Mouse (Mus musculus) cerebellum, adult 2 months (tissue): ENCODE measurements around the gene Zfp944. TPM values are rescaled to one million over a fixed set of nuclear protein-coding genes. Genes with fewer than 3 reads are reported as not detected.
"Not testable (repeated sequence)": the region's sequence is repeated elsewhere in the genome, so short reads cannot be mapped to it uniquely, and the experiment has no call there.

Experiments used
- DNase-seq, 2 experiments: peaks; one replicate each; pipeline ENCODE4 v3.0.0; 2021
- H3K27ac ChIP-seq: fragments of 200-500 bp; 2 replicates; pipeline ENCODE4 v1.5.1; 2012; ENCODE audit warnings: low read length, control low read depth, inconsistent platforms; ENCODE audit not compliant: insufficient read depth
- H3K27me3 ChIP-seq: fragments of 200-500 bp; 2 replicates; pipeline ENCODE4 v1.6.1; 2012; ENCODE audit warnings: inconsistent platforms, mild to moderate bottlenecking, low read length, moderate library complexity; ENCODE audit not compliant: control insufficient read depth, insufficient read depth
- H3K4me1 ChIP-seq: fragments of 200-500 bp; 2 replicates; pipeline ENCODE4 v1.6.1; 2011; ENCODE audit warnings: low read length; ENCODE audit not compliant: control insufficient read depth, insufficient read depth
- H3K4me3 ChIP-seq: fragments of 200-500 bp; replicated peaks from 2 replicates; pipeline ENCODE3; 2011; ENCODE audit warnings: mild to moderate bottlenecking, low read depth, low read length, control low read depth; ENCODE audit not compliant: insufficient read depth
- CTCF ChIP-seq: fragments of 200-500 bp; IDR thresholded peaks from 2 replicates; pipeline ENCODE4 v1.5.1; 2011; ENCODE audit warnings: low read depth, mild to moderate bottlenecking, control low read depth, low read length, moderate library complexity, borderline replicate concordance; ENCODE audit not compliant: insufficient read depth
- POLR2A ChIP-seq: fragments of 200-500 bp; IDR thresholded peaks from 2 replicates; pipeline ENCODE4 v1.6.1; 2011; ENCODE audit warnings: low read length, control low read depth, borderline replicate concordance; ENCODE audit not compliant: insufficient read depth
- WGBS: fragments of 180-500 bp; shearing (Covaris S2); methylation state at CpG from one replicate; pipeline ENCODE4 v1.1.7; 2018; 5-methylcytosine and 5-hydroxymethylcytosine counted together
- polyA plus RNA-seq: library from polyadenylated mRNA; depleted of rRNA; stranded (reverse); fragments of >200 nt; gene quantifications from 2 replicates; pipeline ENCODE4 v1.2.3, GENCODE M21; 2012; rRNA removed

Gene Zfp944
- polyA plus RNA-seq, result 8.0 and 8.4 TPM in 2 replicates

GRCm38 (mm10) chr17:22361101-22361781 lies at the start of gene Zfp944, which contains the start of gene Zfp758:
Zfp944 (minus strand) TSS chr17:22361400.
Zfp758 (plus strand) TSS chr17:22361453.
- under 1% methylated on average over 33 of the region's 43 CpGs for WGBS
- Histone ChIP-seq H3K4me3 (peak within 1 kb of the TSS; percentile 66), H3K27ac (peak within 1 kb of the TSS; percentile 64; the same call in 1 of the 2 replicates)
- H3K4me1 ChIP-seq, H3K27me3 ChIP-seq: not testable (repeated sequence)
- DNase-seq, result peak; percentile 56 to 71

GRCm38 (mm10) chr17:22410756-22411155 lies 49.6 kb upstream of the Zfp944 start:
- WGBS, result 72% methylated on average over 2 of the region's 2 CpGs
- DNase-seq, result no peak
- TF ChIP-seq CTCF (peak; percentile 28; the same call in 1 of the 2 replicates), POLR2A (no peak)

GRCm38 (mm10) chr17:22363895-22364294 lies 2.7 kb upstream of the Zfp944 start:
- WGBS, result 94% methylated on average over 3 of the region's 3 CpGs
- DNase-seq, result no peak
- no peaks in the 10 kb centered on the region for H3K27me3 ChIP-seq

More at GRCm38 (mm10) chr17:22410756-22411155, 49.6 kb upstream of the Zfp944 start:
- no peak overlapping the region for H3K4me3 ChIP-seq
- H3K4me1 ChIP-seq, result no peaks in the 10 kb centered on the region
- no peak overlapping the region for H3K27ac ChIP-seq
- H3K27me3 ChIP-seq, result no peaks in the 10 kb centered on the region

GRCm38 (mm10) chr17:22360572-22360971 lies 628 bp downstream of the Zfp944 start:
- 21% methylated on average over 5 of the region's 5 CpGs for WGBS
- no peak overlapping the region for H3K27ac ChIP-seq
- H3K4me1 ChIP-seq, result peaks cover 4% of the 10 kb centered on the region
- no peak for DNase-seq
- H3K27me3 ChIP-seq, result no peaks in the 10 kb centered on the region
- TF ChIP-seq CTCF, result no peak
- no peak for TF ChIP-seq POLR2A
- no peak overlapping the region for H3K4me3 ChIP-seq

More at GRCm38 (mm10) chr17:22363895-22364294, 2.7 kb upstream of the Zfp944 start:
- Histone ChIP-seq H3K4me1 (peaks cover 4% of the 10 kb centered on the region), H3K27ac (no peak overlapping the region), H3K4me3 (no peak overlapping the region)
- TF ChIP-seq POLR2A (no peak), CTCF (no peak)

- TF ChIP-seq CTCF (no peak), POLR2A (no peak)
- peak in 1 of 2 experiments; percentile 6 for DNase-seq
- H3K4me3 ChIP-seq, result no peak overlapping the region
- H3K27me3 ChIP-seq, result no peaks in the 10 kb centered on the region
- no peaks in the 10 kb centered on the region for H3K4me1 ChIP-seq
- no peak overlapping the region for H3K27ac ChIP-seq
Observed at GRCm38 (mm10) chr17:22352794-22353193, 8.4 kb downstream of the Zfp944 start.

GRCm38 (mm10) chr17:22315247-22315646 lies 46.0 kb downstream of the Zfp944 start:
- not testable (repeated sequence) for H3K4me3 ChIP-seq
- 9% methylated on average over 2 of the region's 2 CpGs for WGBS

GRCm38 (mm10) chr17:22314730-22315226 lies 46.4 kb downstream of the Zfp944 start, which contains the start of gene CT030661.1:
CT030661.1 (minus strand) TSS chr17:22314837.
- not testable (repeated sequence) for H3K4me1 ChIP-seq, H3K27me3 ChIP-seq
- under 1% methylated on average over 20 of the region's 20 CpGs for WGBS
- TF ChIP-seq POLR2A, result 0 out of 2 replicates have a peak, but pooled peaks have one; percentile 56
- peak; percentile 86 to 95 for DNase-seq
- Histone ChIP-seq H3K27ac (peak within 1 kb of the TSS; percentile 90), H3K4me3 (peak within 1 kb of the TSS; percentile 87)

More at GRCm38 (mm10) chr17:22315247-22315646, 46.0 kb downstream of the Zfp944 start:
- not testable (repeated sequence) for DNase-seq, H3K4me1 ChIP-seq, H3K27ac ChIP-seq, H3K27me3 ChIP-seq

- WGBS, result 0% methylated on average over 3 of the region's 3 CpGs
- H3K27me3 ChIP-seq, H3K4me1 ChIP-seq: not testable (repeated sequence)
- H3K4me3 ChIP-seq, result peak overlapping the region; percentile 5
- H3K27ac ChIP-seq, result peak overlapping the region; percentile 90; the same call in 1 of the 2 replicates
- peak in 1 of 2 experiments; percentile 7 for DNase-seq
Observed at GRCm38 (mm10) chr17:22314219-22314618, 47.0 kb downstream of the Zfp944 start.

Other genes starting within 250 kb of the Zfp944 start
- gene Zfp947, start 195.2 kb downstream of the Zfp944 start, polyA plus RNA-seq, result 0.43 and 0.82 TPM in 2 replicates
- 2.1 and 2.3 TPM in 2 replicates for gene Zfp994, start 135.8 kb downstream of the Zfp944 start, polyA plus RNA-seq
- gene CT030661.1, start 46.6 kb downstream of the Zfp944 start, polyA plus RNA-seq, result 8.1 TPM in 2 replicates
- gene Zfp758, start 53 bp upstream of the Zfp944 start, polyA plus RNA-seq, result 4.5 and 4.6 TPM in 2 replicates
- gene Zfp946, start 62.8 kb upstream of the Zfp944 start, polyA plus RNA-seq, result 17.3 and 18.6 TPM in 2 replicates
- gene Vmn2r111, start 212.1 kb upstream of the Zfp944 start, polyA plus RNA-seq, result not detected in 2 replicates
- not detected in 2 replicates for gene Vmn2r112, start 239.6 kb upstream of the Zfp944 start, polyA plus RNA-seq